Mouse (Mus musculus) bone marrow macrophage, adult 2 months (primary cell): ENCODE data around the gene Dusp27.

ENCODE experiments used
- CTCF ChIP-seq: IDR thresholded peaks from 2 replicates; pipeline ENCODE4 v1.5.1; 2012; ENCODE audit warnings: low read depth, mild to moderate bottlenecking, low read length, moderate library complexity
- POLR2A ChIP-seq: IDR thresholded peaks from 2 replicates; pipeline ENCODE4 v1.6.1; 2012; ENCODE audit warnings: mild to moderate bottlenecking, low read depth, low read length, borderline replicate concordance

GRCm38 (mm10) chr1:166170852-166171251, 43.1 kb upstream of the Dusp27 start:
- TF ChIP-seq POLR2A: no peak
- no peak for TF ChIP-seq CTCF
